Mouse (Mus musculus) myocyte (in vitro differentiated cells): Measurements from ENCODE around the gene Afdn. TPM values are rescaled to one million over a fixed set of nuclear protein-coding genes. Genes with fewer than 3 reads are reported as not detected.
"Not testable (repeated sequence)": the region's sequence is repeated elsewhere in the genome, so short reads cannot be mapped to it uniquely, and the experiment has no call there.

Source experiments
- H3K27me3 ChIP-seq: one replicate; pipeline ENCODE4 v1.6.1; 2011; ENCODE audit not compliant: control insufficient read depth, insufficient read depth, insufficient read length
- H3K36me3 ChIP-seq: one replicate; pipeline ENCODE4 v1.6.1; 2011; ENCODE audit not compliant: control insufficient read depth, insufficient read depth
- H3K4me2 ChIP-seq: one replicate; pipeline ENCODE4 v1.6.1; 2011; ENCODE audit warnings: low read depth, control low read depth
- H3K4me3 ChIP-seq: one replicate; pipeline ENCODE4 v1.5.1; 2011; ENCODE audit warnings: mild to moderate bottlenecking, control low read depth, moderate library complexity
- H3K79me2 ChIP-seq: one replicate; pipeline ENCODE4 v1.6.1; 2011; ENCODE audit not compliant: control insufficient read depth, insufficient read depth
- H3ac ChIP-seq: one replicate; pipeline ENCODE4 v1.6.1; 2011; ENCODE audit not compliant: control insufficient read depth, insufficient read length
- CEBPB ChIP-seq: IDR thresholded peaks from 2 replicates; pipeline ENCODE4 v1.6.1; 2011; ENCODE audit warnings: mild to moderate bottlenecking, moderate library complexity; ENCODE audit not compliant: poor library complexity, insufficient read depth, severe bottlenecking
- E2F4 ChIP-seq: IDR thresholded peaks from one replicate; pipeline ENCODE4 v1.6.1; 2011; ENCODE audit warnings: mild to moderate bottlenecking, control low read depth, moderate library complexity; ENCODE audit not compliant: insufficient read depth
- MAX ChIP-seq: IDR thresholded peaks from one replicate; pipeline ENCODE4 v1.6.1; 2011; ENCODE audit warnings: low read depth, mild to moderate bottlenecking, control low read depth
- MYOD1 ChIP-seq, 3 experiments: IDR thresholded peaks; one replicate each; pipeline ENCODE4 v1.6.1; 2011; ENCODE audit warnings: control low read depth in 2 of 3, low read depth in 2 of 3, mild to moderate bottlenecking in 2 of 3, moderate library complexity in 1 of 3; ENCODE audit not compliant: insufficient read length in 2 of 3, control insufficient read depth in 1 of 3
- MYOG ChIP-seq, 3 experiments: IDR thresholded peaks; one replicate each; pipeline ENCODE4 v1.6.1; 2011; ENCODE audit warnings: control low read depth in 2 of 3, low read depth in 2 of 3, mild to moderate bottlenecking in 2 of 3; ENCODE audit not compliant: insufficient read length in 2 of 3, control insufficient read depth in 1 of 3, insufficient read depth in 1 of 3
- POLR2A ChIP-seq: IDR thresholded peaks from one replicate; pipeline ENCODE4 v1.6.1; 2011; ENCODE audit warnings: low read depth, mild to moderate bottlenecking, control low read depth, moderate library complexity; ENCODE audit not compliant: insufficient read length
- POLR2AphosphoS2 ChIP-seq: IDR thresholded peaks from one replicate; pipeline ENCODE4 v1.6.1; 2011; ENCODE audit warnings: low read depth, control low read depth; ENCODE audit not compliant: insufficient read length
- REST ChIP-seq: IDR thresholded peaks from one replicate; pipeline ENCODE4 v1.6.1; 2011; ENCODE audit warnings: mild to moderate bottlenecking, control low read depth, moderate library complexity; ENCODE audit not compliant: insufficient read depth, insufficient read length
- SRF ChIP-seq: IDR thresholded peaks from one replicate; pipeline ENCODE4 v1.6.1; 2011; ENCODE audit warnings: low read depth; ENCODE audit not compliant: control insufficient read depth, insufficient read length
- TCF12 ChIP-seq: IDR thresholded peaks from one replicate; pipeline ENCODE4 v1.6.1; 2011; ENCODE audit warnings: mild to moderate bottlenecking, control low read depth; ENCODE audit not compliant: poor library complexity, insufficient read depth, severe bottlenecking
- TCF3 ChIP-seq: IDR thresholded peaks from one replicate; pipeline ENCODE4 v1.6.1; 2011; ENCODE audit warnings: low read depth, control low read depth; ENCODE audit not compliant: insufficient read length
- USF1 ChIP-seq: IDR thresholded peaks from one replicate; pipeline ENCODE4 v1.6.1; 2011; ENCODE audit warnings: low read depth, mild to moderate bottlenecking, control low read depth, moderate library complexity
- polyA plus RNA-seq: library from polyadenylated mRNA; unstranded; fragments of >200 nt; fragmentation: generic; extraction: Trizol; gene quantifications from one replicate; pipeline ENCODE4 v1.2.1, GENCODE M21; 2012; ENCODE audit warnings: missing spikeins

Gene Afdn
- polyA plus RNA-seq, 1 experiment: 22.1 TPM

GRCm38 (mm10) chr17:13924588-13924987 lies 164.2 kb downstream of the Afdn start:
- no peak overlapping the region for H3K4me3 ChIP-seq
- no peak overlapping the region for H3ac ChIP-seq
- no peaks in the 10 kb centered on the region for H3K27me3 ChIP-seq
- TF ChIP-seq TCF3 (no peak), MYOD1 (IDR thresholded peaks at IDR 0.05; ENCODE audit: control insufficient read depth in 1 of 3, insufficient read length in 2 of 3, low read depth in 2 of 3) (no peak), POLR2AphosphoS2 (no peak), SRF (no peak), TCF12 (no peak), REST (no peak), E2F4 (no peak), POLR2A (no peak), MAX (no peak), MYOG (IDR thresholded peaks at IDR 0.05; ENCODE audit: control insufficient read depth in 1 of 3, insufficient read depth in 1 of 3, insufficient read length in 2 of 3, low read depth in 2 of 3) (no peak)
- H3K79me2 ChIP-seq: no peaks in the 10 kb centered on the region
- H3K4me2 ChIP-seq: no peak overlapping the region
- H3K36me3 ChIP-seq: no peaks in the 10 kb centered on the region

GRCm38 (mm10) chr17:13925931-13926330 lies 165.6 kb downstream of the Afdn start:
- Histone ChIP-seq H3K27me3 (no peaks in the 10 kb centered on the region), H3K36me3 (no peaks in the 10 kb centered on the region), H3K4me2 (no peak overlapping the region), H3K79me2 (no peaks in the 10 kb centered on the region), H3K4me3 (no peak overlapping the region), H3ac (no peak overlapping the region)
- TF ChIP-seq POLR2AphosphoS2 (no peak), USF1 (no peak), MAX (no peak), SRF (no peak), E2F4 (no peak), TCF3 (no peak), MYOG (IDR thresholded peaks at IDR 0.05; ENCODE audit: control insufficient read depth in 1 of 3, insufficient read depth in 1 of 3, insufficient read length in 2 of 3, low read depth in 2 of 3) (no peak), POLR2A (no peak), REST (no peak), MYOD1 (IDR thresholded peaks at IDR 0.05; ENCODE audit: control insufficient read depth in 1 of 3, insufficient read length in 2 of 3, low read depth in 2 of 3) (no peak), TCF12 (no peak), CEBPB (no peak)

- Histone ChIP-seq H3K36me3 (no peaks in the 10 kb centered on the region), H3K4me3 (no peak overlapping the region), H3K4me2 (no peak overlapping the region), H3K27me3 (no peaks in the 10 kb centered on the region), H3ac (no peak overlapping the region), H3K79me2 (no peaks in the 10 kb centered on the region)
- no peak for TF ChIP-seq SRF
- TF ChIP-seq TCF12: no peak
- TF ChIP-seq MAX: no peak
- no peak for TF ChIP-seq POLR2A
- TF ChIP-seq CEBPB: no peak
- TF ChIP-seq MYOG (IDR thresholded peaks at IDR 0.05; ENCODE audit: control insufficient read depth in 1 of 3, insufficient read depth in 1 of 3, insufficient read length in 2 of 3, low read depth in 2 of 3): no peak
- TF ChIP-seq POLR2AphosphoS2: no peak
- TF ChIP-seq USF1: no peak
- TF ChIP-seq E2F4: no peak
- TF ChIP-seq TCF3: no peak
- TF ChIP-seq REST: no peak
- no peak for TF ChIP-seq MYOD1 (IDR thresholded peaks at IDR 0.05; ENCODE audit: control insufficient read depth in 1 of 3, insufficient read length in 2 of 3, low read depth in 2 of 3)
These were observed 170.1 kb downstream of the Afdn start for GRCm38 (mm10) chr17:13930421-13930820.

GRCm38 (mm10) chr17:13935364-13935763 lies 175.0 kb downstream of the Afdn start:
- not testable (repeated sequence) for H3K4me2 ChIP-seq, H3K79me2 ChIP-seq, H3K27me3 ChIP-seq, H3K4me3 ChIP-seq, H3K36me3 ChIP-seq, H3ac ChIP-seq
- TF ChIP-seq REST: peak; percentile 79

- TF ChIP-seq POLR2A (no peak), MYOD1 (IDR thresholded peaks at IDR 0.05; ENCODE audit: control insufficient read depth in 1 of 3, insufficient read length in 2 of 3, low read depth in 2 of 3) (no peak), REST (no peak), CEBPB (no peak), E2F4 (no peak), MYOG (IDR thresholded peaks at IDR 0.05; ENCODE audit: control insufficient read depth in 1 of 3, insufficient read depth in 1 of 3, insufficient read length in 2 of 3, low read depth in 2 of 3) (no peak), SRF (no peak), TCF12 (no peak), TCF3 (no peak), MAX (no peak), USF1 (no peak), POLR2AphosphoS2 (no peak)
- no peak overlapping the region for H3K4me2 ChIP-seq
- no peaks in the 10 kb centered on the region for H3K36me3 ChIP-seq
- no peaks in the 10 kb centered on the region for H3K27me3 ChIP-seq
- no peak overlapping the region for H3K4me3 ChIP-seq
- H3K79me2 ChIP-seq: no peaks in the 10 kb centered on the region
- no peak overlapping the region for H3ac ChIP-seq
These were observed 177.4 kb downstream of the Afdn start for GRCm38 (mm10) chr17:13937787-13938186.
